ENCODE assay signal across 8 mouse cellular contexts in the genomic region with DNA sequence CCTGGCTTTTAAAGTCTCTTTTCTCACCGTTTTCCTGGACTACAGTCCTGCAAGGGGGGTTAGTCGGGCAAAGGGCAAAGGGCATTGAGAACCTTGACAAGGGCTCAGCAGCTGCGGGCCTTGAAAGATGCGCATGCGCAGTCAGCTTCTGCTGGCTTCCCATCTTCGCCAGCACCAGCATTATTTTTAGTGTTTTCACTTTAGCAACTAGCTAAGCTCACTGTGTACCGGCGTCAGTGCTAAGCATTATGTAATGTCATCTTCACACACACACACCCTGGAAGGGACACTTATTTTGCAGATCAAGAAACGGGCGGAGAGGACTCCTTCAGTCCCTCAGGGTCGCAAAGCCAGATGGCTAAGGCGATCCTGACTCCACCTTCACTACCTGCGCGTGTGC. TPM values are rescaled to one million over a fixed set of nuclear protein-coding genes. Genes with fewer than 3 reads are reported as not detected.
DNase-seq lines count a peak whose midpoint lies in the region; ATAC-seq lines count a peak whose summit lies in the region.

No protein-coding gene starts in this region.

- H3K36me3 ChIP-seq in hindbrain, embryonic 14.5 days (replicated peaks; ENCODE audit: control insufficient read depth, insufficient read depth), result peaks cover 13% of the 10 kb centered on the region

- H3K9me3 ChIP-seq in hindbrain, embryonic 14.5 days (ENCODE audit: control insufficient read depth, low read length), result no peaks in the 10 kb centered on the region

- H3K4me1 ChIP-seq in hindbrain, embryonic 14.5 days (replicated peaks; ENCODE audit: control insufficient read depth, insufficient read depth, low read length), result peaks cover 17% of the 10 kb centered on the region

- H3K4me2 ChIP-seq in hindbrain, embryonic 14.5 days (replicated peaks), result peak overlapping the region; percentile 56

- no peak for ATAC-seq in hindbrain, embryonic 14.5 days (ENCODE audit: low FRiP score)
- no peak for ATAC-seq in activated CD4-positive, CD25-positive, alpha-beta regulatory T cell, adult 4 months

- DNase-seq in adrenal gland, adult 18-20 months (ENCODE audit: low spot score in 2 of 2), result peak; percentile 67 to 73
- DNase-seq in cerebellum, postnatal 10 days, result peak; percentile 75 to 76
- peak; percentile 67 to 77 for DNase-seq in frontal cortex, postnatal 14 days (ENCODE audit: low spot score in 2 of 2)
- peak; percentile 71 for DNase-seq in hindbrain, embryonic 14.5 days (ENCODE audit: low spot score)
- DNase-seq in left cerebral cortex, adult 11 months (ENCODE audit: low spot score), result peak; percentile 83
- peak; percentile 73 for DNase-seq in lung, postnatal 14 days
- peak; percentile 76 for DNase-seq in right cerebral cortex, postnatal 14 days

- H3K4me3 ChIP-seq in hindbrain, embryonic 14.5 days (replicated peaks; ENCODE audit: low read length), result peak overlapping the region; percentile 21

- 0 out of 2 replicates have a peak, but pooled peaks cover 8% of the 10 kb centered on the region for H3K27me3 ChIP-seq in hindbrain, embryonic 14.5 days (ENCODE audit: control insufficient read depth, insufficient read depth, low read length)

- H3K9ac ChIP-seq in hindbrain, embryonic 14.5 days, result peak overlapping the region; percentile 34; the same call in 1 of the 2 replicates

- no peak overlapping the region for H3K27ac ChIP-seq in hindbrain, embryonic 14.5 days

- 7% methylated on average over 14 of the region's 14 CpGs for WGBS in hindbrain, embryonic 14.5 days

RNA-seq across cellular contexts. Expression of a gene that starts 7.6 kb away (rescaled TPM):
- 10 to 100 TPM; 18.6 to 25.6 TPM for total RNA-seq in adrenal gland, adult 18-20 months (2021)
- 123 and 132 TPM in 2 replicates for polyA plus RNA-seq in hindbrain, embryonic 14.5 days (2014; fragmentation: Nextera tagmentation; extraction: Ambion mirVana)
- polyA plus RNA-seq in activated CD4-positive, CD25-positive, alpha-beta regulatory T cell, adult 4 months (2017; shearing (Covaris generic)), result not detected

RNA-seq across cellular contexts. Expression of a gene that starts 8.6 kb away (rescaled TPM):
- total RNA-seq in adrenal gland, adult 18-20 months (2021), result 10 to 100 TPM; 62.6 to 69.6 TPM
- polyA plus RNA-seq in hindbrain, embryonic 14.5 days (2014; fragmentation: Nextera tagmentation; extraction: Ambion mirVana), result 47.5 and 49.1 TPM in 2 replicates
- polyA plus RNA-seq in activated CD4-positive, CD25-positive, alpha-beta regulatory T cell, adult 4 months (2017; shearing (Covaris generic)), result 10 to 100 TPM; 38.8 to 51.6 TPM

RNA-seq across cellular contexts. Expression of a gene that starts 21.0 kb away (rescaled TPM):
- 100 to 1,000 TPM; 158 to 166 TPM for total RNA-seq in adrenal gland, adult 18-20 months (2021)
- polyA plus RNA-seq in hindbrain, embryonic 14.5 days (2014; fragmentation: Nextera tagmentation; extraction: Ambion mirVana), result 170 and 175 TPM in 2 replicates
- 10 to 100 TPM; 70.3 to 75.4 TPM for polyA plus RNA-seq in activated CD4-positive, CD25-positive, alpha-beta regulatory T cell, adult 4 months (2017; shearing (Covaris generic))

RNA-seq across cellular contexts. Expression of a gene that starts 27.3 kb away (rescaled TPM):
- total RNA-seq in adrenal gland, adult 18-20 months (2021), result 1 to 10 TPM; 1.7 to 2.1 TPM
- polyA plus RNA-seq in hindbrain, embryonic 14.5 days (2014; fragmentation: Nextera tagmentation; extraction: Ambion mirVana), result 0.78 and 1.3 TPM in 2 replicates
- polyA plus RNA-seq in activated CD4-positive, CD25-positive, alpha-beta regulatory T cell, adult 4 months (2017; shearing (Covaris generic)), result not detected

RNA-seq across cellular contexts. Expression of a gene that starts 35.0 kb away (rescaled TPM):
- total RNA-seq in adrenal gland, adult 18-20 months (2021), result 10 to 100 TPM; 56.9 to 66.5 TPM
- 58.1 and 58.9 TPM in 2 replicates for polyA plus RNA-seq in hindbrain, embryonic 14.5 days (2014; fragmentation: Nextera tagmentation; extraction: Ambion mirVana)
- polyA plus RNA-seq in activated CD4-positive, CD25-positive, alpha-beta regulatory T cell, adult 4 months (2017; shearing (Covaris generic)), result 1 to 10 TPM; 1.0 to 1.6 TPM

Comparison
In these comparisons a context has a peak if more than half of its experiments do, and no peak if none do; other contexts are left out.
1. RNA of a gene that starts 7.6 kb away (polyA plus RNA-seq): 123 to 132 TPM in hindbrain, embryonic 14.5 days; not detected in activated CD4-positive, CD25-positive, alpha-beta regulatory T cell, adult 4 months; every median in the first group is over 100 times any median in the second.
2. Peak in every context shown above with its lines, with median percentiles within 50 percentile points of each other: DNase-seq.